Mouse (Mus musculus) liver, adult 2 months (tissue): ENCODE data around the gene Krtap5-1. TPM values are rescaled to one million over a fixed set of nuclear protein-coding genes. Genes with fewer than 3 reads are reported as not detected.
A peak's percentile ranks its signal among the peaks of the same experiment; 100 is the strongest.

Source experiments
- DNase-seq: peaks from one replicate; pipeline ENCODE4 v3.0.0-alpha.2; 2011; ENCODE audit warnings: low read depth, low spot score; ENCODE audit errors: extremely low read depth
- H3K27ac ChIP-seq: fragments of 200-500 bp; replicated peaks from 2 replicates; pipeline ENCODE4 v1.5.1; 2012; ENCODE audit warnings: low read depth, mild to moderate bottlenecking, control low read depth, inconsistent platforms, low read length; ENCODE audit not compliant: insufficient read depth
- H3K27me3 ChIP-seq: fragments of 200-500 bp; 2 replicates; pipeline ENCODE4 v1.6.1; 2012; ENCODE audit warnings: mild to moderate bottlenecking, moderate library complexity, low read length, inconsistent platforms; ENCODE audit not compliant: control insufficient read depth, insufficient read depth
- H3K36me3 ChIP-seq: fragments of 200-500 bp; 2 replicates; pipeline ENCODE4 v1.6.1; 2012; ENCODE audit warnings: low read length, inconsistent platforms; ENCODE audit not compliant: control insufficient read depth, insufficient read depth
- H3K4me1 ChIP-seq: fragments of 200-500 bp; 2 replicates; pipeline ENCODE4 v1.6.1; 2011; ENCODE audit warnings: low read length; ENCODE audit not compliant: control insufficient read depth, insufficient read depth
- H3K4me3 ChIP-seq: fragments of 200-500 bp; 2 replicates; pipeline ENCODE4 v1.5.1; 2011; ENCODE audit warnings: low read depth, mild to moderate bottlenecking, control low read depth, low read length, moderate library complexity; ENCODE audit not compliant: insufficient read depth
- H3K79me2 ChIP-seq: fragments of 200-500 bp; 2 replicates; pipeline ENCODE4 v1.6.1; 2012; ENCODE audit warnings: inconsistent platforms, mild to moderate bottlenecking, low read length, moderate library complexity; ENCODE audit not compliant: control insufficient read depth, insufficient read depth
- H3K9ac ChIP-seq: fragments of 200-500 bp; 2 replicates; pipeline ENCODE4 v1.6.1; 2012; ENCODE audit warnings: low read depth, mild to moderate bottlenecking, control low read depth, inconsistent platforms, low read length
- CTCF ChIP-seq: fragments of 200-500 bp; IDR thresholded peaks from 2 replicates; pipeline ENCODE4 v1.5.1; 2011; ENCODE audit warnings: low read depth, low read length, control low read depth
- POLR2A ChIP-seq: fragments of 200-500 bp; IDR thresholded peaks from 2 replicates; pipeline ENCODE4 v1.6.1; 2011; ENCODE audit warnings: low read length, control low read depth; ENCODE audit not compliant: insufficient read depth; ENCODE audit errors: extremely low read depth
- WGBS: fragments of 180-500 bp; shearing (Covaris S2); methylation state at CpG from one replicate; pipeline ENCODE4 v1.1.7; 2018; 5-methylcytosine and 5-hydroxymethylcytosine counted together
- polyA plus RNA-seq: library from polyadenylated mRNA; depleted of rRNA; stranded (reverse); fragments of >200 nt; gene quantifications from 2 replicates; pipeline ENCODE4 v1.2.3, GENCODE M21; 2012; rRNA removed
- total RNA-seq: library from RNA; depleted of rRNA; stranded (reverse); fragments of >200 nt; gene quantifications from 2 replicates; pipeline ENCODE4 v1.2.3, GENCODE M21; 2014; rRNA removed

Krtap5-1 gene
- total and polyA plus RNA-seq, 2 experiments: not detected

GRCm38 (mm10) chr7:142255517-142255916 lies 41.4 kb downstream of the Krtap5-1 start:
- Histone ChIP-seq H3K4me1 (no peaks in the 10 kb centered on the region), H3K36me3 (no peaks in the 10 kb centered on the region), H3K9ac (no peak overlapping the region), H3K79me2 (no peaks in the 10 kb centered on the region), H3K27me3 (peaks cover 3% of the 10 kb centered on the region; the same call in 1 of the 2 replicates), H3K4me3 (no peak overlapping the region), H3K27ac (no peak overlapping the region)
- peak; percentile 8 for DNase-seq
- 0% methylated on average over 2 of the region's 2 CpGs for WGBS
- TF ChIP-seq CTCF: peak; percentile 77
- no peak for TF ChIP-seq POLR2A

GRCm38 (mm10) chr7:142249824-142250223 lies 47.1 kb downstream of the Krtap5-1 start:
- 0% methylated on average over 1 of the region's 1 CpGs for WGBS
- H3K4me1 ChIP-seq: no peaks in the 10 kb centered on the region
- peaks cover 3% of the 10 kb centered on the region; the same call in 1 of the 2 replicates for H3K27me3 ChIP-seq
- TF ChIP-seq POLR2A: no peak
- TF ChIP-seq CTCF: peak; percentile 34
- no peaks in the 10 kb centered on the region for H3K36me3 ChIP-seq
- no peak overlapping the region for H3K4me3 ChIP-seq
- peak; percentile 8 for DNase-seq
- H3K27ac ChIP-seq: no peak overlapping the region
- no peak overlapping the region for H3K9ac ChIP-seq
- no peaks in the 10 kb centered on the region for H3K79me2 ChIP-seq

Other genes with a start within 250 kb of the Krtap5-1 start
- gene Mob2, start 236.1 kb downstream of the Krtap5-1 start, total RNA-seq: 26.2 and 27.6 TPM in 2 replicates
- 24.0 and 26.4 TPM in 2 replicates for gene Mob2, start 236.1 kb downstream of the Krtap5-1 start, polyA plus RNA-seq
- gene Dusp8, start 201.3 kb downstream of the Krtap5-1 start, total RNA-seq: under 0.01 and 0.07 TPM in 2 replicates
- 0.16 and 0.48 TPM in 2 replicates for gene Dusp8, start 201.3 kb downstream of the Krtap5-1 start, polyA plus RNA-seq
- not detected in 2 replicates for gene Gm45618, start 176.4 kb downstream of the Krtap5-1 start, total RNA-seq
- not detected in 2 replicates for gene Gm45618, start 176.4 kb downstream of the Krtap5-1 start, polyA plus RNA-seq
- gene Gm39115, start 161.1 kb downstream of the Krtap5-1 start, total RNA-seq: not detected in 2 replicates
- not detected in 2 replicates for gene Gm39115, start 161.1 kb downstream of the Krtap5-1 start, polyA plus RNA-seq
- not detected in 2 replicates for gene Gm45337, start 152.5 kb downstream of the Krtap5-1 start, total RNA-seq
- gene Gm45337, start 152.5 kb downstream of the Krtap5-1 start, polyA plus RNA-seq: not detected in 2 replicates
- gene Gm29735, start 140.0 kb downstream of the Krtap5-1 start, total RNA-seq: not detected in 2 replicates
- not detected in 2 replicates for gene Gm29735, start 140.0 kb downstream of the Krtap5-1 start, polyA plus RNA-seq
- not detected in 2 replicates for gene Gm4553, start 131.4 kb downstream of the Krtap5-1 start, total RNA-seq
- not detected in 2 replicates for gene Gm4553, start 131.4 kb downstream of the Krtap5-1 start, polyA plus RNA-seq
- not detected in 2 replicates for gene Krtap5-2, start 121.1 kb downstream of the Krtap5-1 start, total RNA-seq
- not detected in 2 replicates for gene Krtap5-2, start 121.1 kb downstream of the Krtap5-1 start, polyA plus RNA-seq
- not detected in 2 replicates for gene Gm10153, start 106.7 kb downstream of the Krtap5-1 start, total RNA-seq
- gene Gm10153, start 106.7 kb downstream of the Krtap5-1 start, polyA plus RNA-seq: not detected in 2 replicates
- gene Krtap5-3, start 95.8 kb downstream of the Krtap5-1 start, total RNA-seq: not detected in 2 replicates
- gene Krtap5-3, start 95.8 kb downstream of the Krtap5-1 start, polyA plus RNA-seq: not detected in 2 replicates
- not detected in 2 replicates for gene Gm7579, start 85.3 kb downstream of the Krtap5-1 start, total RNA-seq
- not detected in 2 replicates for gene Gm7579, start 85.3 kb downstream of the Krtap5-1 start, polyA plus RNA-seq
- not detected in 2 replicates for gene Krtap5-5, start 67.1 kb downstream of the Krtap5-1 start, total RNA-seq
- gene Krtap5-5, start 67.1 kb downstream of the Krtap5-1 start, polyA plus RNA-seq: not detected in 2 replicates
- gene Gm40460, start 56.0 kb downstream of the Krtap5-1 start, total RNA-seq: not detected in 2 replicates
- not detected in 2 replicates for gene Gm40460, start 56.0 kb downstream of the Krtap5-1 start, polyA plus RNA-seq
- not detected in 2 replicates for gene Gm2431, start 38.8 kb downstream of the Krtap5-1 start, total RNA-seq
- not detected in 2 replicates for gene Gm2431, start 38.8 kb downstream of the Krtap5-1 start, polyA plus RNA-seq
- not detected in 2 replicates for gene Gm4559, start 22.8 kb downstream of the Krtap5-1 start, total RNA-seq
- not detected in 2 replicates for gene Gm4559, start 22.8 kb downstream of the Krtap5-1 start, polyA plus RNA-seq
- gene Krtap5-4, start 6.4 kb upstream of the Krtap5-1 start, total RNA-seq: not detected in 2 replicates
- gene Krtap5-4, start 6.4 kb upstream of the Krtap5-1 start, polyA plus RNA-seq: not detected in 2 replicates
- gene Ifitm10, start 76.6 kb upstream of the Krtap5-1 start, total RNA-seq: 0.54 and 0.65 TPM in 2 replicates
- 0.71 and 1.00 TPM in 2 replicates for gene Ifitm10, start 76.6 kb upstream of the Krtap5-1 start, polyA plus RNA-seq
- 126 and 130 TPM in 2 replicates for gene Gm49369, start 85.5 kb upstream of the Krtap5-1 start, total RNA-seq
- gene Gm49369, start 85.5 kb upstream of the Krtap5-1 start, polyA plus RNA-seq: 0.38 TPM in 1 of 2 replicates, not detected in the other
- 215 and 244 TPM in 2 replicates for gene Ctsd, start 90.9 kb upstream of the Krtap5-1 start, total RNA-seq
- 355 and 444 TPM in 2 replicates for gene Ctsd, start 90.9 kb upstream of the Krtap5-1 start, polyA plus RNA-seq
- gene Syt8, start 137.7 kb upstream of the Krtap5-1 start, total RNA-seq: not detected in 2 replicates
- gene Syt8, start 137.7 kb upstream of the Krtap5-1 start, polyA plus RNA-seq: not detected in 2 replicates
- gene Tnni2, start 144.7 kb upstream of the Krtap5-1 start, total RNA-seq: 10.1 TPM in 1 of 2 replicates, not detected in the other
- gene Tnni2, start 144.7 kb upstream of the Krtap5-1 start, polyA plus RNA-seq: not detected in 2 replicates
- gene Lsp1, start 163.7 kb upstream of the Krtap5-1 start, total RNA-seq: 1.4 and 1.8 TPM in 2 replicates
- gene Lsp1, start 163.7 kb upstream of the Krtap5-1 start, polyA plus RNA-seq: 3.1 and 6.0 TPM in 2 replicates
- 6.4 TPM in 1 of 2 replicates, not detected in the other for gene Tnnt3, start 201.7 kb upstream of the Krtap5-1 start, total RNA-seq
- gene Tnnt3, start 201.7 kb upstream of the Krtap5-1 start, polyA plus RNA-seq: not detected in 2 replicates
- gene Mrpl23, start 235.6 kb upstream of the Krtap5-1 start, total RNA-seq: 45.0 and 54.8 TPM in 2 replicates
- gene Mrpl23, start 235.6 kb upstream of the Krtap5-1 start, polyA plus RNA-seq: 7.6 and 9.0 TPM in 2 replicates